Mouse (Mus musculus): ENCODE data around the gene Utp14b.
A peak's percentile ranks its signal among the peaks of the same experiment; 100 is the strongest.

Gene Utp14b

GRCm38 (mm10) chr1:78657671-78658440, at the start of gene Utp14b, which contains the start of gene Acsl3:
TSS of gene Utp14b (plus strand) at chr1:78658038.
TSS of gene Acsl3 (plus strand) at chr1:78657825.
- DNase-seq, result peak; percentile 98

DNA sequence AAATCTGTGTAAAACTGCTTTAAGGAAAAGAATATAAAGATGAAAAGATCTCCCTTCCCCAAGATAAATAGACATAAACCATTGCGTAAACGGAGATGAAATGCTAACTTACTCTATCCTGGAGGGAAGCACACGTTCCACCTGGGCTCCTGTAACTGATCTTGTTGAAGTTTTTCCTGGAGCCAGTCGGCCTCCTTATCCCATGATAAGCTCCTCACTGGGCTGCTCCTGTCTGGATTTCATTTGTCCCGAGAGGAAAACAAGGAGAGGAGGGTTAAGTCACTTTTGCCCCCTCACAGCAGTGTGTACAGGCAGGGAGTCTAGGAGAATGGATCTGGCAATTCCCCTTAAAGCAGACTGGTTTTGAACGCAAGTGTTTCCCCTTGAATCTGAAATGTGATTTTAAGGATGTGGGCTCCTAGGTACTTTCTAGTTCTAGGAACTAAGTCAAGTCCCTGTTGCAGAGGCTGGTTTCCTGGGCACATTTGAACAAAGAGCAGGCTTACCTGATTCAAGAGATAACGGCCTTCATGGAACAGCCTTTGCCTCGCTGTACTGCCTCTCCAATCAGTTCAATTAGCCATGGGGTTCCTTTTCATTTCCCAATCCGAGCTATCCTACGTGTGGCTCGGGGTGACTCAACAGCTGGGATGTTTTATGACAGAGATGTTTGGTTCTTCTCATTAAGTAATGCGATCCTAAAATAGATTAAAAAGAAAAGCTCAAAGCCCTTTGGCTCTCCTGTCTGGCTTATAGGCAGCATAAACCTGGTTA, 48.5 kb upstream of the Utp14b start:
- DNase-seq, result no peak

- no peak for DNase-seq
These were observed 46.8 kb upstream of the Utp14b start for GRCm38 (mm10) chr1:78611039-78611438.

GRCm38 (mm10) chr1:78612959-78613358, 44.9 kb upstream of the Utp14b start:
- DNase-seq, result no peak

DNA sequence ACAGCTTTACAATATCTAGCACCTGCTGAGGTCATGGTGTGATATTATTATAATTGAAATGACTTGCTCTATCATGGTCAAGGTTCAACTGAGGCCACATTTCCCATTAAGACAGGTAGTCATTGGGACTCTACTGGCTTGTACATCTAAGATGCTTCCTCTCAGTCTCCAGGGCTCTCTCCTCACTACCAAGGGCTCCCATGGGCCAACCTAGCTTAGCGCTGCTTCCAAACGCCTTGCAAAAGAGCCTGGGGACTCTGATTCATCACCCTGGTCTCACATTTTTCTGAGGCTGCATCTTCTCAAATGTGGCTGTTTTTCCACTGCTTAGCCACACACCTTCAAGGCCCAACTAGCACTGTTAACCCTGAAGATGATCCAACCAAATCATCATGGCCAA, 33.5 kb upstream of the Utp14b start:
- DNase-seq, result no peak

DNA sequence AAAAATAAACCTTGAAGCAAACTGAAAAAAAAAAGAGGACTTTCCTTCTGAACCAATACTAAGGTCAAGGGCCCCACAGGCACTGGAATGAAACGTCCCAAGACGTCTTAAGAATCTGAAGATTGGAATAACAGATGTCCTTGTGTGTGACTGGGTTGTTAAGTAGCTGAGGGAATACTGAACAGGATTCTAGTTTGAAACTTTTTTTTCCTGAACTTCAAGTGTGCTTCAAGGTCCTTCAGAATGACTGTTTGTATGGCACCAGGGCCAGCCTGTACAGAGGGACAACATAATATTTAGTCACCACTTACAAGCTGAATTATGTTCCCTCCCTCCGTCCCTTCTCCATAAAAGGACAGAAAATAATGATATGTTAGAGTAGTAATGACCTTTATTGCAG, 23.4 kb upstream of the Utp14b start:
- no peak for DNase-seq

- no peak for DNase-seq
These were observed 17.0 kb upstream of the Utp14b start for GRCm38 (mm10) chr1:78640871-78641270.

DNA sequence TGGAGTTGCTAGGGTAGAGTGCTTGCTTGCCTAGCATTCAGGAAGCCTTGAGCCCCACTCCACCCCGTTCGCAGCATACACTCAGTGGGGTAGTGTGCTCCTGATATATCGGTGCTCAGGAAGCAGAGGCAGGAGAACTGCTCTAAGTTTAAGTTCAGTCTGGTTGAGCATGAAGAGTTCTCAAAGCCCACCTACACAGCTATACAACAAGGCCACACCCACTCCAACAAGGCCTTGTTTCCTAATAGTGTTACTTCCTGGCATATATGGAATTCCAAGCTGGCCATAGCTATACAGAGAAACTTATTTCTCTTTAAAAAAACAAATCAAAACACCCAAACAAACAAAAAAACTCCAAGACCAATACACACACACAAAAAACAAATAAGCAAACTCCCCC, 16.0 kb upstream of the Utp14b start:
- no peak for DNase-seq

GRCm38 (mm10) chr1:78642197-78642596, 15.6 kb upstream of the Utp14b start:
- DNase-seq, result no peak

DNA sequence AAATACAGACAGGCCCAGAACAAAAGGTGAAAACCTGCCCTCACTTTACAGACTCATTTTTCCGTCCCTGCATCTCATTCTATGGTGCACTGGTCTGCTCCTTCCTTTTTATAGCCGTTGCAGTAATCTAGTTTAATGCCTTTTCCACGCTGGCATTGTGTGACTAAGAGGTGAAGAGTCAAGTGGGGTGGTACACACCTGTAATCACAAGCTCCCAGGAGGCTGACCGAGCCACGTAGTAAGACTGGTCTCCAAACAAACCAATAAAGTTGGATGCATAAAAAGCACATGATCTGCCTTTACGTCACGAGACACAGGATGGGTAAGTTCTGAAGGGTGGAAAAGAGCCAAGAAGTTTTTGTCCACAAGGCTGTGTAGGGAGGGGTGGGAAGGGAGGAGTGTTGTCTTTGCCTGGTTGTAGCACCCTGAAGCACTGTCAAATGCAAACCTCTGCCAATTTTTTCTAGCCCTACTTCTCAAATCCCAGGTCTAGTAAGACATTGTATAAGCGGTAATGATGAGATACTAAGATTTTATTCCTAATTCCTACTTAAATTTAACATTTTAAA, 10.4 kb upstream of the Utp14b start:
- no peak for DNase-seq

DNA sequence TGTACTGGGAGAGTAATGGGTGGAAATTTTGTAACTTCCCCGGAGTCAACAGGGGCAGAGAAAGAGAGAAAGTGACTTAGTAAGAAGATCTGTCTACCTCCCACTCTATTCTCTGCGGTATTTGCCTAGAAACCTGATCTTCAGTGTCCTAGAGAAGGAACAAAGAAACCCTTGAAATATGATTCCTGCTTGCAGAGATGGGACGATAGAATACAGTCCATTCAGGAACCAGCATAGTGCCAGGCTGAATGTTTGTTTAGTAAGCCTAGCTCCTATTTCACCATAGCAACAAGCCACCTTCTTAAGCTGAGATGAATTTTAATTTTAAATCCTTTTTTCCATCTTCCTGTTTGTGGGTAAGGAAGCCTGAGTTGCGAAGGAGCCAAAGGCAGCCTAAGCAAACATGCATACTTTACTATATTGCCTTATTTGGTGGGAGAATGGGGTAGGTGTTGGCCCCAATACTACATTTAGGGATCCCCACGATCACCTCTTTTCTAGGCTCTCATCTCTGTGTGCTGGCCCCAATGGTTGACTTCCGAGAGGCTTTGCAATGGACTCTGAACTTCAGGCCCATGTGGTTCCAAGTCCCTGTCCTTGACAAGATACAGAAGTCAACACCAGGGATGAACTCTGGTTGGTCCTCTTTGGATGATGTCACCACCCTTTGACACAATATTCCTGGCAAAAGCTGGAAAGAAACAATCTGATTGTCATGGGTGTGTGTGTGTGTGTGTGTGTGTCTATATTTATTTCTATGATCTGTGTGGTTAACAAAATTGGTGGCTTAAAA, 8.4 kb upstream of the Utp14b start:
- DNase-seq, result no peak

GRCm38 (mm10) chr1:78656472-78656871, 1.4 kb upstream of the Utp14b start:
- no peak for DNase-seq

GRCm38 (mm10) chr1:78657021-78657629, 713 bp upstream of the Utp14b start:
- DNase-seq, result no peak

- DNase-seq, result peak; percentile 14
These were observed 817 bp downstream of the Utp14b start for GRCm38 (mm10) chr1:78658441-78659269.

DNA sequence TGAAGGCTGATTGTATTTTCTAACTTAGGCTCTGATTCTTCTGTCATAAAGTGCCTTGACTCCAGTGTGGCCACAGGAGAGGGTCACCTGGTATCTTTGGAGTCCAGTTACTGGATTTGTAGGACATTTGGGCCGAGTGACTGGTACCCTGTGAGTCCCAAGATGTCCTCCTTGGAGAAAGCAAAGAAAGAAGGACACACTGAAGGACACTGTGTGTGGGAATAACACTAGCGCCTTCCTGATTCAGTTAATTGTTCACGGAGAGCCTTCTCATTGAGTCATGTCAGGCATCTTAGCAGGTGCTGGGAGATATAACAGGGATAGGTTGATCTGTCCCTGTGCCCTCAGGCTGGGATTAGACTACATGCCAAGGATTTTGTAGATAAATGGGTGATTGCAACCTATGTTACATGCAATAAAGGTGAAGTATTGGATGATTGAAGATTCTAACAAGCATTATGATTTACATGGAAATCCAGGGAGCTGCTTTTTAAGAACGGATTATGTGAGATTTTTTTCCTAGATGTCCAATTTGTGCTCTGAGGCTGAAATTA, 1.5 kb downstream of the Utp14b start:
- no peak for DNase-seq

GRCm38 (mm10) chr1:78664326-78664725, 6.5 kb downstream of the Utp14b start:
- DNase-seq, result no peak

DNA sequence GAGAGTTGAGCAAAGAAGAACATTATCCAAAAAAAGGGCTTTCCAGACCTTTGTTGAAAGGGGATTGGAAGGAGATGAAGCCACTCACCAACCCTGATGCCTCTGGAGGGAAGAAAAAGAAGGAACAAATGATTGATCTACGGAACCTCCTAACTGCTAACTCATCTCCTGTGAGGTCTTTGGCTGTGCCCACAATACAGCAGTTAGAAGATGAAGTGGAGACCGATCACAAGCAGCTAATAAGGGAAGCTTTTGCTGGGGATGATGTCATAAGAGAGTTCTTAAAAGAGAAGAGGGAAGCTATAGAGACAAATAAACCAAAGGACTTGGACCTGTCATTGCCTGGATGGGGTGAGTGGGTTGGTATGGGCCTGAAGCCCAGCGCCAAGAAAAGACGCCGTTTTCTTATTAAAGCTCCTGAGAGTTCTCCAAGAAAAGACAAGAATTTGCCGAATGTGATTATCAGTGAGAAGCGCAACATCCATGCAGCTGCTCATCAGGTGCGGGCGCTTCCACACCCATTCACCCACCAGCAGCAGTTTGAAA, 8.2 kb downstream of the Utp14b start:
- peak; percentile 38 for DNase-seq

DNA sequence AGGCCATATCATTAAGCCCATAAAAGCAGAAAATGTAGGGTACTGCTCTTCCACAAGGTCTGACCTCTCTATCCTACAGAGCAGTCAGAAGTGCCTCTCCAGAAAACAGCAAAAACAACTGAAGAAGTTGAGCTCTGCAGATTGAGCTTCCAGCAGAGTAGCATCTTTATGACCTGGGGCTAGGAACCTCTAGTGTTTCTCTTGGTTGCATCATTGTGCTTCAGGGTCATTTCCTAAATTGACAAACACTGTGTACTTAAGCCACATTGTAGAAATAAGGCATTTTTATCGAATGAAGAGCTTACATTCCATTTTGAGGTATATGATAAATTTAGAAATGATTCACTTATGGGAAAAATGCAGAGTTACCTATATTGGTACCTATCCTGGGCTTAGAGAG, 8.7 kb downstream of the Utp14b start:
- no peak for DNase-seq

DNA sequence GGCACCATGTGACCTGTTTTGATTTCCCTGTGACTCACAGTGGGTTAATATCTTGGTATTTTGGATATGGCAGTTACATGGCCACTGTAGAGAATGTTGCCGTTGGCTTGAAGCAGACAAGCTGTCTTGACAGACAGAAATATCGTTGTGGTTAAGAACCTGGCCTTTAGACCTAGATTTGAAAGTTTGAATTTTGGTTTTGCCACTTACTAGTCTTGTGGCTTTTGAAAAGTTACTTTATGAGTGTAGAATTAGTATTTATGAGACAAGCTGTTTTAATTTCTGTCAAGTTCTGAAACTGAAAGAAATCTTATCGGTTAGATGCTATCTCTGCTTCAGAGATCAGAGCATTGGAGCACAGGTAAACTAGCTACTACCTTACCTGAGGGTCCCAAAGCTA, 24.5 kb downstream of the Utp14b start:
- DNase-seq, result no peak

DNA sequence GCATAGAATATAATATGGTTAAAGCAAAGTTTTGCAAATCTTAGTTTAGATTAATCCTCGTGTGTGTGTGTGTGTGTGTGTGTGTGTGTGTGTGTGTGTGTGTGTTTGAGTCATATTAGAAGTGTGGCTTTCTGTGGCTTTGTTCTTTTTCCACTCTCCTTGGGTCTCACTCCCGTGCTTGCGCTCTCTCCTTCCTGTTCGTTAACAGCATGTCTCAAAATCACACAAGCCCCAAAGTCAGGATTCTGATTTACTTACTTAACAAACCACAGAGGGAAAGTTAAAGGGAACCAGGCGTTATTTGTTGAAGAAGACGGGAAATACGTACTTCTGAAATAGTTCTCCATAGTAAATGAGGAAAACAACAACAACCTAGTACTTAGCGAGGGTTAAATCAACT, 26.3 kb downstream of the Utp14b start:
- no peak for DNase-seq

GRCm38 (mm10) chr1:78686872-78687271, 29.0 kb downstream of the Utp14b start:
- no peak for DNase-seq
